Mouse (Mus musculus) limb, embryonic 14.5 days (tissue): Measurements from ENCODE around the gene Macrod2. TPM values are rescaled to one million over a fixed set of nuclear protein-coding genes. Genes with fewer than 3 reads are reported as not detected.

Experiments used
- ATAC-seq: fragments of 200-750 bp; cut with Nextera tagmentation; 2 replicates; pipeline ENCODE4 v1.8.0; 2017; ENCODE audit warnings: low read depth, moderate number of reproducible peaks, moderate TSS enrichment; ENCODE audit not compliant: low FRiP score
- DNase-seq: peaks from one replicate; pipeline ENCODE4 v3.0.0-alpha.2; 2015; ENCODE audit warnings: low spot score
- H3K27ac ChIP-seq: fragments of 300-500 bp; sonication (generic); replicated peaks from 2 replicates; pipeline ENCODE4 v1.5.1; 2014; ENCODE audit warnings: low read depth, mild to moderate bottlenecking, low read length, moderate library complexity, mixed read lengths
- H3K27me3 ChIP-seq: fragments of 300-500 bp; sonication (generic); 2 replicates; pipeline ENCODE4 v1.6.1; 2014; ENCODE audit warnings: low read length, mixed read lengths; ENCODE audit not compliant: control insufficient read depth, insufficient read depth
- H3K36me3 ChIP-seq: fragments of 300-500 bp; sonication (generic); 2 replicates; pipeline ENCODE4 v1.6.1; 2014; ENCODE audit warnings: mild to moderate bottlenecking, low read length, moderate library complexity, mixed read lengths; ENCODE audit not compliant: control insufficient read depth, insufficient read depth
- H3K4me1 ChIP-seq: fragments of 300-500 bp; sonication (generic); 2 replicates; pipeline ENCODE4 v1.6.1; 2014; ENCODE audit warnings: antibody characterized with exemption, low read length, mixed read lengths; ENCODE audit not compliant: control insufficient read depth, insufficient read depth
- H3K4me2 ChIP-seq: fragments of 300-500 bp; sonication (generic); replicated peaks from 2 replicates; pipeline ENCODE4 v1.6.1; 2014; ENCODE audit warnings: low read depth, mild to moderate bottlenecking, low read length, moderate library complexity; ENCODE audit not compliant: severe bottlenecking
- H3K4me3 ChIP-seq: fragments of 300-500 bp; sonication (generic); replicated peaks from 2 replicates; pipeline ENCODE4 v1.5.1; 2014; ENCODE audit warnings: low read length
- H3K9ac ChIP-seq: fragments of 300-500 bp; sonication (generic); 2 replicates; pipeline ENCODE4 v1.6.1; 2014; ENCODE audit warnings: mild to moderate bottlenecking, low read depth, low read length, moderate library complexity; ENCODE audit not compliant: severe bottlenecking
- H3K9me3 ChIP-seq: fragments of 300-500 bp; sonication (generic); 2 replicates; pipeline ENCODE4 v1.6.1; 2016; ENCODE audit warnings: low read length; ENCODE audit not compliant: control insufficient read depth
- POLR2A ChIP-seq: fragments of 200-500 bp; IDR thresholded peaks from 2 replicates; pipeline ENCODE4 v1.8.0; 2012; ENCODE audit warnings: inconsistent platforms, mild to moderate bottlenecking, moderate library complexity, borderline replicate concordance; ENCODE audit not compliant: insufficient read depth, insufficient read length; ENCODE audit errors: extremely low read depth
- WGBS: fragments of 180-500 bp; shearing (Covaris S2); extraction: QIAGEN DNeasy Blood & Tissue Kit; methylation state at CpG from one replicate; pipeline ENCODE4 v1.1.7; 2014; 5-methylcytosine and 5-hydroxymethylcytosine counted together
- polyA plus RNA-seq, 2 experiments: library from polyadenylated mRNA; depleted of rRNA in 1 of 2; stranded (reverse) in 1 of 2; unstranded in 1 of 2; fragments of >200 nt; fragmentation: Nextera tagmentation in 1 of 2; extraction: Ambion mirVana in 1 of 2; gene quantifications; 2 replicates each; pipeline versions ENCODE4 v1.2.1 to v1.2.3; 2012 to 2014

Gene Macrod2
- polyA plus RNA-seq, 2 experiments, result 8.5 to 24.5 TPM

GRCm38 (mm10) chr2:142303098-142303911 is 1908.2 kb downstream of the Macrod2 start:
- Histone ChIP-seq H3K27me3 (no peaks in the 10 kb centered on the region), H3K4me3 (no peak overlapping the region), H3K9ac (no peak overlapping the region), H3K27ac (no peak overlapping the region), H3K4me1 (no peaks in the 10 kb centered on the region), H3K36me3 (no peaks in the 10 kb centered on the region), H3K4me2 (no peak overlapping the region), H3K9me3 (no peaks in the 10 kb centered on the region)
- ATAC-seq, result no peak
- TF ChIP-seq POLR2A, result no peak
- DNase-seq, result no peak
- WGBS, result 65% methylated on average over 2 of the region's 2 CpGs

- 84% methylated on average over 2 of the region's 2 CpGs for WGBS
- H3K4me3 ChIP-seq, result no peak overlapping the region
- ATAC-seq (no peak), DNase-seq (no peak)
- H3K36me3 ChIP-seq, result no peaks in the 10 kb centered on the region
- H3K4me2 ChIP-seq, result no peak overlapping the region
- no peak for TF ChIP-seq POLR2A
- H3K9me3 ChIP-seq, result no peaks in the 10 kb centered on the region
- no peaks in the 10 kb centered on the region for H3K4me1 ChIP-seq
- no peak overlapping the region for H3K27ac ChIP-seq
- no peaks in the 10 kb centered on the region for H3K27me3 ChIP-seq
- no peak overlapping the region for H3K9ac ChIP-seq
These were observed 1908.7 kb downstream of the Macrod2 start for GRCm38 (mm10) chr2:142303912-142304182.

GRCm38 (mm10) chr2:142323158-142323557 is 1928.0 kb downstream of the Macrod2 start:
- no peaks in the 10 kb centered on the region for H3K27me3 ChIP-seq
- H3K9me3 ChIP-seq, result no peaks in the 10 kb centered on the region
- no peaks in the 10 kb centered on the region for H3K4me1 ChIP-seq
- WGBS, result 82% methylated on average over 3 of the region's 3 CpGs
- TF ChIP-seq POLR2A, result no peak
- no peak for DNase-seq
- no peak overlapping the region for H3K4me3 ChIP-seq
- ATAC-seq, result no peak
- H3K4me2 ChIP-seq, result no peak overlapping the region
- H3K36me3 ChIP-seq, result no peaks in the 10 kb centered on the region
- no peak overlapping the region for H3K9ac ChIP-seq
- no peak overlapping the region for H3K27ac ChIP-seq

GRCm38 (mm10) chr2:142326737-142327136 is 1931.6 kb downstream of the Macrod2 start:
- ATAC-seq, result no peak
- 86% methylated on average over 3 of the region's 3 CpGs for WGBS
- DNase-seq, result no peak
- no peak overlapping the region for H3K4me2 ChIP-seq
- no peak overlapping the region for H3K9ac ChIP-seq
- no peaks in the 10 kb centered on the region; the same call in 1 of the 2 replicates for H3K27me3 ChIP-seq
- TF ChIP-seq POLR2A, result no peak
- H3K9me3 ChIP-seq, result no peaks in the 10 kb centered on the region
- no peaks in the 10 kb centered on the region for H3K4me1 ChIP-seq
- H3K27ac ChIP-seq, result no peak overlapping the region
- no peak overlapping the region for H3K4me3 ChIP-seq
- H3K36me3 ChIP-seq, result no peaks in the 10 kb centered on the region

- Histone ChIP-seq H3K4me1 (peaks cover 3% of the 10 kb centered on the region; the same call in 1 of the 2 replicates), H3K27me3 (peaks cover 3% of the 10 kb centered on the region; the same call in 1 of the 2 replicates), H3K9ac (no peak overlapping the region), H3K4me2 (no peak overlapping the region), H3K9me3 (no peaks in the 10 kb centered on the region), H3K27ac (no peak overlapping the region), H3K4me3 (no peak overlapping the region), H3K36me3 (no peaks in the 10 kb centered on the region)
- 34% methylated on average over 7 of the region's 7 CpGs for WGBS
- TF ChIP-seq POLR2A, result no peak
- no peak for DNase-seq
- no peak for ATAC-seq
These were observed 1934.7 kb downstream of the Macrod2 start for GRCm38 (mm10) chr2:142329761-142330160.
